Mouse (Mus musculus) cerebellum, adult (tissue): ENCODE data around the gene Ccl12.

Experiments
- ATAC-seq: cut with Nextera tagmentation; 2 replicates; pipeline ENCODE4 v1.9.2; 2017; ENCODE audit warnings: mild to moderate bottlenecking, moderate library complexity, mixed read lengths; ENCODE audit not compliant: insufficient number of reproducible peaks, low FRiP score, low TSS enrichment

Gene Ccl12

DNA sequence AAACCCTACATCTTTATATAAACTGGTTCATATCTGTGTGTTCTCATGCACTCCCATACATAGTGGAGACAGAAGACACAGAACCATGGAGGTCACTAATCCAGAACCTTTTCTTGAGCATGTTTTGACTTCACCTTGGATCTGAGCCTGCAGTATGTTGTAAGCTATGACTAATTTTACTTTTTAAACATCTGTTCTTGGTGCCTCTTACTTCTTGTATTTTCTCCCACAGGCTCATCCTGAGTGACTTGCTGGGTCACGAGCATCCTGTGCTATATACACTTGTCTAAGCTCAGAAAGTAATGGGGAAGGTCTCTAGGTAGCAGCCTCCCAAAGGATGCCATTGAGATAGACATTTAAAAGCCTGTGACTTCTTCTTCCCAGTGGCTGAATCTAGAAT lies 31.3 kb downstream of the Ccl12 start:
- no peak for ATAC-seq

- no peak for ATAC-seq
These were observed 34.6 kb downstream of the Ccl12 start for GRCm38 (mm10) chr11:82136196-82136595.

DNA sequence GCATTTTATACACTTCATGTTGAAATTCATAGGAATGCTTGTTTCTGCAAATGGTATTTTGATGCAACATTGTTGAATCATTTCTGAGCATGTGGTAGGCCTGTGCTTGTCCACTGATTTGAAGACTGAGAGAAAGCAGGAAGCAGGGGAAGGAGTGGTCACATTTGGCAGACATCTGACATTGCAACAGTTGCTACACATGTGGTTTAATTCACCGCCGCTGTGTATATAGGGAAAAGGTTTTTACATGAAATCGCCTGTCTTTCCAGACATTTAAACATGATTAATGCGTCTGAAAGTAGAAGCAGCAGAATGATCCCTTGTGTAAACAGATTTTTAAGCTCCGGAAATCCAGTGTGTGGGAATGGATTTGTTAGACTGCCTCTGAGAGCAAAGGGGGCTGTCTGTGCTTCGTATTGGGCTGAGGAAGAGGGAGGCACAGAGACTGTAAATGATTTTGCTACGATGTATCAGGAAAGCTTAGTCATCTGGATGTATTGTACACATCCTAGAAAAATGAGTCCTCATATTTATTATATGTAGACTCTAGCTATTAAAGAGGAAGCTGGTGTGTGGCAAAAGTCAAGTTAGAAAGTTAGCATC lies 37.9 kb downstream of the Ccl12 start:
- no peak for ATAC-seq
